Mouse (Mus musculus): Measurements from ENCODE around the gene Dhx35. TPM values are rescaled to one million over a fixed set of nuclear protein-coding genes. Genes with fewer than 3 reads are reported as not detected.

The Dhx35 gene
- polyA plus RNA-seq, 1 experiment from 2014 or later, result 15.7 TPM

DNA sequence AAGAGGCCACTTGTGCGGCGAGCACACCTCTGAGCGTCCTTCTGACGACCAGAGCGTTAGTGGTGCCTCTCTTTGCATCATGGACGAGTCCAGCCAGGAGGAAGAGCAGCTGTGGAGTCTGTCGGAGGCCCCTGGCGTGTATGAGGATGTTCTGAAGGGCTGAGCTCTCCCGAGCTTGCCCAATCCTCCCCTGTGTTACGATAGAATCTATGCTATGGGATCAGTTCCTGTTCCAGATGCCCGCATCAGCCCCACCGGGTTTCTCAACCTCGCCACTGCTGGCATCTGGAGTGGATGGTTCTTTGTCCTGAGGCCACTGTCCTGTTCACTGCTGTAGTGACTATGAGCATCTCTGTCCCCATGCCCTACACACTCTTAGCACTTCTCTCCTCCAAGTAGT lies 21.8 kb upstream of the Dhx35 start:
- Histone ChIP-seq H3K27ac (no peak overlapping the region), H3K4me1 (peaks cover 80% of the 10 kb centered on the region), H3K9me3 (no peaks in the 10 kb centered on the region), H3K4me3 (no peak overlapping the region), H3K36me3 (0 out of 2 replicates have a peak, but pooled peaks cover 7% of the 10 kb centered on the region), H3K9ac (no peak overlapping the region), H3K27me3 (no peaks in the 10 kb centered on the region), H3K4me2 (no peak overlapping the region)
- 76% methylated on average over 13 of the region's 13 CpGs for WGBS
- no peak for ATAC-seq (ENCODE audit: borderline replicate concordance, extremely low read depth, low FRiP score, low TSS enrichment)

DNA sequence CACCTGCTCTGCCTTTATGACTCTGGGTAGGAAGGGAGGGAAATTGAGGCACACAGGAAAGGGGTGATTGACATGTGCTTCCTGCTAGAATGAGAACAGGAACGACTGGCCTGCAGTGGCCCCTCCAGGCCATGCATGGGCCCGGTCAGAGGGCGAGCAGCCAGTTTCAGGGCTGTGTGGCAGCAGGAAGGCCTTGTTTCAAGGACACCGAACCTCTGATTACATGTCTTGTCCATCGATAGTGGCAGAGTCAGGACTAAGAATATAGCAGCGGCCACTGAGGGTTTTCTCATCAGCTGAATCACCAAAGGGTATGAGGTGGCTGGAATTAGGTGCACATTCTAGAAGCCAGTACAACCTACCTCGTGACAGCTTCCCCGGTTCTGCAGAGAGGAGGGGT lies 19.7 kb upstream of the Dhx35 start:
- no peak for ATAC-seq (ENCODE audit: borderline replicate concordance, extremely low read depth, low FRiP score, low TSS enrichment)
- H3K9ac ChIP-seq, result no peak overlapping the region
- peaks cover 77% of the 10 kb centered on the region for H3K4me1 ChIP-seq
- WGBS, result 53% methylated on average over 8 of the region's 8 CpGs
- no peaks in the 10 kb centered on the region for H3K9me3 ChIP-seq
- H3K27ac ChIP-seq, result no peak overlapping the region
- no peak overlapping the region for H3K4me2 ChIP-seq
- no peaks in the 10 kb centered on the region for H3K27me3 ChIP-seq
- H3K4me3 ChIP-seq, result no peak overlapping the region
- peaks cover 11% of the 10 kb centered on the region; the same call in 1 of the 2 replicates for H3K36me3 ChIP-seq

GRCm38 (mm10) chr2:158776716-158777115 lies 17.9 kb upstream of the Dhx35 start:
- H3K9ac ChIP-seq, result no peak overlapping the region
- no peak for ATAC-seq (ENCODE audit: borderline replicate concordance, extremely low read depth, low FRiP score, low TSS enrichment)
- H3K9me3 ChIP-seq, result no peaks in the 10 kb centered on the region
- H3K4me3 ChIP-seq, result no peak overlapping the region
- no peaks in the 10 kb centered on the region for H3K27me3 ChIP-seq
- H3K36me3 ChIP-seq, result peaks cover 29% of the 10 kb centered on the region
- peak overlapping the region; percentile 55; the same call in 1 of the 2 replicates for H3K27ac ChIP-seq
- no peak overlapping the region for H3K4me2 ChIP-seq
- peaks cover 58% of the 10 kb centered on the region for H3K4me1 ChIP-seq
- 76% methylated on average over 4 of the region's 4 CpGs for WGBS

GRCm38 (mm10) chr2:158777490-158777889 lies 17.1 kb upstream of the Dhx35 start:
- Histone ChIP-seq H3K4me3 (no peak overlapping the region), H3K27me3 (no peaks in the 10 kb centered on the region), H3K4me2 (no peak overlapping the region), H3K36me3 (peaks cover 33% of the 10 kb centered on the region), H3K9me3 (no peaks in the 10 kb centered on the region), H3K27ac (peak overlapping the region; percentile 55), H3K4me1 (peaks cover 51% of the 10 kb centered on the region), H3K9ac (no peak overlapping the region; the same call in 1 of the 2 replicates)
- WGBS, result 16% methylated on average over 6 of the region's 6 CpGs
- no peak for ATAC-seq (ENCODE audit: borderline replicate concordance, extremely low read depth, low FRiP score, low TSS enrichment)

- Histone ChIP-seq H3K4me3 (no peak overlapping the region), H3K9ac (no peak overlapping the region), H3K4me1 (peaks cover 50% of the 10 kb centered on the region), H3K4me2 (no peak overlapping the region), H3K36me3 (peaks cover 41% of the 10 kb centered on the region), H3K27ac (peak overlapping the region; percentile 55), H3K27me3 (no peaks in the 10 kb centered on the region), H3K9me3 (no peaks in the 10 kb centered on the region)
- ATAC-seq (ENCODE audit: borderline replicate concordance, extremely low read depth, low FRiP score, low TSS enrichment), result 0 out of 2 replicates have a peak, but pooled peaks have one; percentile 28
- WGBS, result 39% methylated on average over 7 of the region's 7 CpGs
Measured at GRCm38 (mm10) chr2:158778349-158778748, 16.3 kb upstream of the Dhx35 start.

GRCm38 (mm10) chr2:158781126-158781525 lies 13.5 kb upstream of the Dhx35 start:
- no peak overlapping the region for H3K9ac ChIP-seq
- 90% methylated on average over 7 of the region's 7 CpGs for WGBS
- ATAC-seq (ENCODE audit: borderline replicate concordance, extremely low read depth, low FRiP score, low TSS enrichment), result no peak
- no peak overlapping the region for H3K27ac ChIP-seq
- no peaks in the 10 kb centered on the region for H3K9me3 ChIP-seq
- H3K4me3 ChIP-seq, result no peak overlapping the region
- no peaks in the 10 kb centered on the region for H3K27me3 ChIP-seq
- H3K36me3 ChIP-seq, result peaks cover 60% of the 10 kb centered on the region
- no peak overlapping the region for H3K4me2 ChIP-seq
- H3K4me1 ChIP-seq, result peaks cover 27% of the 10 kb centered on the region

DNA sequence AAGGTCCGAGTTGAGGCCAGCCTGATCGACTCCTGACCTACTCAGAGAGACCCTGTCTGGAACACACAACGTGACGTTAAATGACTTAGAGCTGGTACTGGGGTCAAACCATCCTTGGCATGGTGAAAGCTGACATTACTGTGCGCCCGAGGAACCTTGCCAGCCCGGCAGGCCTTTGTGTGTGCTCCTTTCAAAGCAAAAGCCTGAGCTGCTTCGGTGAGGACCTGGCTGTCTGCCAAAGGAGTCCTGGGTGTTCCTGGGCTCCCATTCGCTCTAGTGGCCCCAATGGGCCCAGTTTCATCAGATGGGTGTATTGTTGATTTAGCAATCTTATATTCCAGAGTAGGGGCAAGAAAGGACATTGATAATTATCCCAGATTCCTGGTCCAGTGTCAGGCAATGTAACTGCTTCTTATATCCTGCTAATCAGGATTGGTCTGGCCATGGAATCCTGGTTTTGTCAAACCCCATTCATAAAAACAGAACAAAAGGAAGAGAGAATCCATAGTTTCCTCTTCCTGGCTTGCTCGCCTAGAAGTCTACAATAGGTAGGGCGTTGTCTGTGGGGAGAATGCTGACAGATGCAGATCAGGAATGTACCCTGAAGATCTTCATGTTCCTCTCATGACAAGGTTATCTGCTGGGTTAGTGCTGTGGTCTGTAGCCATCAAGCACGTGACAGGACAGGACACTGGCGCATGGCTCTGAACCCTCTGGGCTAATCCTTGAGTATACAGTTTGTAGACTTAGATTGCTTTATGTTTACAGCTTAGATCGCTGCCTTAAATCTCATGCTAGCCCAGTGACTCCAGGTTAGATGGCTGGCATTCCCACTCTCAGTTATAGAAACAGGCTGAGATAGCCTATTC lies 7.4 kb upstream of the Dhx35 start:
- H3K9ac ChIP-seq, result no peak overlapping the region
- no peaks in the 10 kb centered on the region for H3K9me3 ChIP-seq
- peaks cover 37% of the 10 kb centered on the region for H3K36me3 ChIP-seq
- ATAC-seq (ENCODE audit: borderline replicate concordance, extremely low read depth, low FRiP score, low TSS enrichment), result no peak
- no peak overlapping the region for H3K4me3 ChIP-seq
- H3K4me2 ChIP-seq, result no peak overlapping the region
- H3K4me1 ChIP-seq, result 0 out of 2 replicates have a peak, but pooled peaks cover 4% of the 10 kb centered on the region
- H3K27me3 ChIP-seq, result no peaks in the 10 kb centered on the region
- WGBS, result 74% methylated on average over 14 of the region's 14 CpGs
- H3K27ac ChIP-seq, result no peak overlapping the region

DNA sequence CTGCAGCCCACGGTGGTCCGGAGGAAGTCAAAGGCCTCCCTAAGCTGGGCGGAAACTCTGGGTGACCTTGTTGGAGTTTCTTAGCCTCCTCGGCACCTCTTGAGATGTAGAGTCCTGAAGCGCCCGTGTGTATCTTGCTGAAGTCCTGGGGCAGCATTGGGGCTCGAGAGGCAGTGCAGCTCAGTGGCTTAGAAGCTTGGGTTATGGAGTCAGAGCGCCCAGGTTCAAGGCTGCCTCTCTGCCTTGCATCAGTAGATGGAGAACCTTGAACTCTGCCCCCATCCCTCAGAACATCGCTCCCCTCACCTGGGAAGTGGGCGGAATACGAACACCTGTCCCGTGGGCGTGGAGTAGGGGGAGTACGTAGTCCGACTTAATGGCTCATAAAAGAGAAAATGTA lies 436 bp downstream of the Dhx35 start:
- H3K9me3 ChIP-seq, result no peaks in the 10 kb centered on the region
- ATAC-seq (ENCODE audit: borderline replicate concordance, extremely low read depth, low FRiP score, low TSS enrichment), result no peak
- H3K27me3 ChIP-seq, result no peaks in the 10 kb centered on the region
- peaks cover 11% of the 10 kb centered on the region for H3K4me1 ChIP-seq
- no peaks in the 10 kb centered on the region for H3K36me3 ChIP-seq
- 8% methylated on average over 15 of the region's 15 CpGs for WGBS
- peak overlapping the region; percentile 75 for H3K27ac ChIP-seq
- peak overlapping the region; percentile 95 for H3K4me3 ChIP-seq
- H3K9ac ChIP-seq, result peak overlapping the region; percentile 62
- H3K4me2 ChIP-seq, result peak overlapping the region; percentile 84

GRCm38 (mm10) chr2:158795875-158796274 lies 1.3 kb downstream of the Dhx35 start:
- Histone ChIP-seq H3K36me3 (no peaks in the 10 kb centered on the region), H3K4me3 (no peak overlapping the region), H3K27me3 (no peaks in the 10 kb centered on the region), H3K9ac (no peak overlapping the region), H3K9me3 (no peaks in the 10 kb centered on the region), H3K4me1 (peaks cover 11% of the 10 kb centered on the region), H3K4me2 (no peak overlapping the region), H3K27ac (no peak overlapping the region)
- WGBS, result 81% methylated on average over 2 of the region's 2 CpGs
- ATAC-seq (ENCODE audit: borderline replicate concordance, extremely low read depth, low FRiP score, low TSS enrichment), result no peak

DNA sequence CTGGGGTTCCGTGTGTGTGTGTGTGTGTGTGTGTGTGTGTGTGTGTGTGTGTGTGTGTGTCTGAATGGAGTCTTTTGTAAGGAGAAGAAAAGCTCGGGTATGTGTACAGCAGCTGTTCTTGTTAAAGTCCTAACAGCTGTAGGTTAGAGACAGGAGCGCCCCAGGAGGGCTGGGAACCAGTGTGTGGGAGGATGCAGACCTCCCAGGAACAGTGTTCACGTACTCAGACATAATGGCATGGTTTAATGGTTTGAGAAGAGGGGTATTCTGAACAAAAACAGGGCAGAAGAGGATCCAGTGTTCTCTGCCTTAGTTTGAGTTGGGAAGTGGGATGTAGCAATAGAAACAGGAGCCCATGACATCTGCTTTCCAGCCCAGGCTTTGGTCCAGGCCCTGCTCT lies 4.7 kb downstream of the Dhx35 start:
- no peak for ATAC-seq (ENCODE audit: borderline replicate concordance, extremely low read depth, low FRiP score, low TSS enrichment)
- Histone ChIP-seq H3K36me3 (peaks cover 19% of the 10 kb centered on the region; the same call in 1 of the 2 replicates), H3K9ac (no peak overlapping the region)

GRCm38 (mm10) chr2:158800788-158801187 lies 6.2 kb downstream of the Dhx35 start:
- WGBS, result 96% methylated on average over 8 of the region's 8 CpGs

More for the DNA sequence above, 4.7 kb downstream of the Dhx35 start:
- WGBS, result 69% methylated on average over 4 of the region's 4 CpGs
- Histone ChIP-seq H3K4me3 (no peak overlapping the region), H3K27me3 (no peaks in the 10 kb centered on the region), H3K27ac (no peak overlapping the region), H3K4me1 (peaks cover 5% of the 10 kb centered on the region; the same call in 1 of the 2 replicates), H3K9me3 (no peaks in the 10 kb centered on the region), H3K4me2 (no peak overlapping the region)

GRCm38 (mm10) chr2:158803575-158803974 lies 9.0 kb downstream of the Dhx35 start:
- H3K27me3 ChIP-seq, result no peaks in the 10 kb centered on the region
- no peaks in the 10 kb centered on the region for H3K9me3 ChIP-seq
- no peak overlapping the region for H3K9ac ChIP-seq
- no peak overlapping the region for H3K4me2 ChIP-seq
- WGBS, result 85% methylated on average over 8 of the region's 8 CpGs
- no peak overlapping the region for H3K27ac ChIP-seq
- H3K4me3 ChIP-seq, result no peak overlapping the region
- no peak for ATAC-seq (ENCODE audit: borderline replicate concordance, extremely low read depth, low FRiP score, low TSS enrichment)
- H3K4me1 ChIP-seq, result no peaks in the 10 kb centered on the region
- peaks cover 32% of the 10 kb centered on the region; the same call in 1 of the 2 replicates for H3K36me3 ChIP-seq

More at GRCm38 (mm10) chr2:158800788-158801187, 6.2 kb downstream of the Dhx35 start:
- Histone ChIP-seq H3K4me1 (no peaks in the 10 kb centered on the region), H3K4me2 (no peak overlapping the region), H3K4me3 (no peak overlapping the region), H3K27ac (no peak overlapping the region), H3K9me3 (no peaks in the 10 kb centered on the region), H3K9ac (no peak overlapping the region), H3K27me3 (no peaks in the 10 kb centered on the region), H3K36me3 (peaks cover 21% of the 10 kb centered on the region; the same call in 1 of the 2 replicates)
- ATAC-seq (ENCODE audit: borderline replicate concordance, extremely low read depth, low FRiP score, low TSS enrichment), result no peak
